Mouse (Mus musculus) heart, embryonic 10.5 days (tissue): ENCODE measurements around the gene Aup1. TPM values are rescaled to one million over a fixed set of nuclear protein-coding genes. Genes with fewer than 3 reads are reported as not detected.

Experiments
- DNase-seq: peaks from one replicate; pipeline ENCODE4 v3.0.0-alpha.2; 2017; ENCODE audit warnings: low spot score
- H3K27ac ChIP-seq: fragments of 300-500 bp; sonication (generic); 2 replicates; pipeline ENCODE4 v1.5.1; 2016; ENCODE audit warnings: mild to moderate bottlenecking
- H3K27me3 ChIP-seq: fragments of 300-500 bp; sonication (generic); 2 replicates; pipeline ENCODE4 v1.6.1; 2016; ENCODE audit warnings: mild to moderate bottlenecking; ENCODE audit not compliant: poor library complexity, insufficient read depth, severe bottlenecking
- H3K36me3 ChIP-seq: fragments of 300-500 bp; sonication (generic); 2 replicates; pipeline ENCODE4 v1.6.1; 2016; ENCODE audit warnings: mild to moderate bottlenecking, moderate library complexity
- H3K4me1 ChIP-seq: fragments of 300-500 bp; sonication (generic); 2 replicates; pipeline ENCODE4 v1.6.1; 2016; ENCODE audit warnings: mild to moderate bottlenecking
- H3K4me3 ChIP-seq: fragments of 300-500 bp; sonication (generic); 2 replicates; pipeline ENCODE4 v1.5.1; 2016; ENCODE audit warnings: mild to moderate bottlenecking, moderate library complexity
- H3K9me3 ChIP-seq: fragments of 300-500 bp; sonication (generic); 2 replicates; pipeline ENCODE4 v1.6.1; 2016; ENCODE audit warnings: mild to moderate bottlenecking, moderate library complexity
- WGBS: fragments of 180-500 bp; shearing (Covaris S2); methylation state at CpG from one replicate; pipeline ENCODE4 v1.1.7; 2016; 5-methylcytosine and 5-hydroxymethylcytosine counted together
- polyA plus RNA-seq: library from polyadenylated mRNA; unstranded; fragments of >200 nt; fragmentation: Nextera tagmentation; extraction: Ambion mirVana; gene quantifications from 2 replicates; pipeline ENCODE4 v1.2.1, GENCODE M21; 2016

Aup1 gene
- 154 and 170 TPM in 2 replicates for polyA plus RNA-seq

GRCm38 (mm10) chr6:83054074-83054851, at the start of gene Aup1:
Gene Aup1 (plus strand): TSS chr6:83054521.
- WGBS = under 1% methylated on average over 64 of the region's 64 CpGs

GRCm38 (mm10) chr6:83004872-83005271, 49.4 kb upstream of the Aup1 start:
- Histone ChIP-seq H3K9me3 (no peaks in the 10 kb centered on the region), H3K27ac (peak overlapping the region; percentile 77), H3K4me1 (peaks cover 17% of the 10 kb centered on the region), H3K27me3 (no peaks in the 10 kb centered on the region), H3K36me3 (no peaks in the 10 kb centered on the region), H3K4me3 (peak overlapping the region; percentile 19; the same call in 1 of the 2 replicates)
- peak; percentile 81 for DNase-seq
- WGBS = 52% methylated on average over 7 of the region's 7 CpGs

More at GRCm38 (mm10) chr6:83054074-83054851, at the start of gene Aup1:
- H3K27ac ChIP-seq = peak within 1 kb of the TSS; percentile 93
- no peaks in the 10 kb centered on the region for H3K9me3 ChIP-seq
- peaks cover 42% of the 10 kb centered on the region for H3K36me3 ChIP-seq
- peaks cover 16% of the 10 kb centered on the region for H3K27me3 ChIP-seq
- H3K4me1 ChIP-seq = peaks cover 29% of the 10 kb centered on the region
- peak within 1 kb of the TSS; percentile 97 for H3K4me3 ChIP-seq
- peak; percentile 99 for DNase-seq

- Histone ChIP-seq H3K27ac (peak overlapping the region; percentile 77), H3K36me3 (no peaks in the 10 kb centered on the region)
- 85% methylated on average over 10 of the region's 10 CpGs for WGBS
These were observed 48.8 kb upstream of the Aup1 start for GRCm38 (mm10) chr6:83005444-83006011.

GRCm38 (mm10) chr6:83006114-83006513, 48.2 kb upstream of the Aup1 start:
- no peaks in the 10 kb centered on the region for H3K36me3 ChIP-seq
- peaks cover 17% of the 10 kb centered on the region for H3K4me1 ChIP-seq
- WGBS = 81% methylated on average over 6 of the region's 6 CpGs
- no peak overlapping the region for H3K4me3 ChIP-seq
- peaks cover 2% of the 10 kb centered on the region; the same call in 1 of the 2 replicates for H3K27me3 ChIP-seq
- H3K9me3 ChIP-seq = no peaks in the 10 kb centered on the region
- no peak overlapping the region for H3K27ac ChIP-seq
- DNase-seq = no peak

More at GRCm38 (mm10) chr6:83005444-83006011, 48.8 kb upstream of the Aup1 start:
- DNase-seq = no peak
- no peaks in the 10 kb centered on the region for H3K9me3 ChIP-seq
- peaks cover 17% of the 10 kb centered on the region for H3K4me1 ChIP-seq
- no peaks in the 10 kb centered on the region for H3K27me3 ChIP-seq
- no peak overlapping the region for H3K4me3 ChIP-seq

- H3K27ac ChIP-seq = no peak overlapping the region
- H3K36me3 ChIP-seq = no peaks in the 10 kb centered on the region
- no peaks in the 10 kb centered on the region for H3K9me3 ChIP-seq
- no peak for DNase-seq
- H3K4me1 ChIP-seq = peaks cover 16% of the 10 kb centered on the region
- H3K4me3 ChIP-seq = no peak overlapping the region
- 44% methylated on average over 3 of the region's 3 CpGs for WGBS
- H3K27me3 ChIP-seq = peaks cover 4% of the 10 kb centered on the region; the same call in 1 of the 2 replicates
These were observed 45.7 kb upstream of the Aup1 start for GRCm38 (mm10) chr6:83008659-83009058.

GRCm38 (mm10) chr6:83010010-83010409, 44.3 kb upstream of the Aup1 start:
- DNase-seq = no peak
- WGBS = 46% methylated on average over 7 of the region's 7 CpGs
- Histone ChIP-seq H3K9me3 (no peaks in the 10 kb centered on the region), H3K27ac (no peak overlapping the region), H3K4me3 (no peak overlapping the region), H3K27me3 (peaks cover 4% of the 10 kb centered on the region; the same call in 1 of the 2 replicates), H3K4me1 (peaks cover 6% of the 10 kb centered on the region), H3K36me3 (no peaks in the 10 kb centered on the region)

GRCm38 (mm10) chr6:83011255-83011654, 43.1 kb upstream of the Aup1 start:
- no peaks in the 10 kb centered on the region for H3K36me3 ChIP-seq
- H3K27me3 ChIP-seq = peaks cover 4% of the 10 kb centered on the region; the same call in 1 of the 2 replicates
- H3K27ac ChIP-seq = no peak overlapping the region
- H3K4me1 ChIP-seq = peaks cover 4% of the 10 kb centered on the region; the same call in 1 of the 2 replicates
- WGBS = 76% methylated on average over 7 of the region's 7 CpGs
- no peaks in the 10 kb centered on the region for H3K9me3 ChIP-seq
- DNase-seq = no peak
- H3K4me3 ChIP-seq = no peak overlapping the region

GRCm38 (mm10) chr6:83011756-83012155, 42.6 kb upstream of the Aup1 start:
- DNase-seq = no peak
- H3K4me1 ChIP-seq = peaks cover 4% of the 10 kb centered on the region; the same call in 1 of the 2 replicates
- 80% methylated on average over 6 of the region's 6 CpGs for WGBS
- no peaks in the 10 kb centered on the region for H3K36me3 ChIP-seq
- H3K4me3 ChIP-seq = no peak overlapping the region
- H3K27me3 ChIP-seq = peaks cover 4% of the 10 kb centered on the region; the same call in 1 of the 2 replicates
- H3K27ac ChIP-seq = no peak overlapping the region
- no peaks in the 10 kb centered on the region for H3K9me3 ChIP-seq

GRCm38 (mm10) chr6:83013444-83013843, 40.9 kb upstream of the Aup1 start:
- WGBS = 80% methylated on average over 5 of the region's 5 CpGs
- no peak for DNase-seq
- Histone ChIP-seq H3K27ac (peak overlapping the region; percentile 54; the same call in 1 of the 2 replicates), H3K4me3 (no peak overlapping the region), H3K27me3 (peaks cover 4% of the 10 kb centered on the region; the same call in 1 of the 2 replicates), H3K9me3 (no peaks in the 10 kb centered on the region), H3K4me1 (peaks cover 8% of the 10 kb centered on the region; the same call in 1 of the 2 replicates), H3K36me3 (no peaks in the 10 kb centered on the region)

- Histone ChIP-seq H3K4me3 (no peak overlapping the region), H3K9me3 (no peaks in the 10 kb centered on the region), H3K4me1 (peaks cover 8% of the 10 kb centered on the region; the same call in 1 of the 2 replicates), H3K27ac (peak overlapping the region; percentile 60; the same call in 1 of the 2 replicates), H3K36me3 (no peaks in the 10 kb centered on the region), H3K27me3 (peaks cover 4% of the 10 kb centered on the region; the same call in 1 of the 2 replicates)
- 41% methylated on average over 12 of the region's 12 CpGs for WGBS
- DNase-seq = peak; percentile 90
These were observed 39.5 kb upstream of the Aup1 start for GRCm38 (mm10) chr6:83014482-83015466.

- Histone ChIP-seq H3K27me3 (peaks cover 4% of the 10 kb centered on the region; the same call in 1 of the 2 replicates), H3K36me3 (no peaks in the 10 kb centered on the region), H3K4me3 (no peak overlapping the region), H3K27ac (no peak overlapping the region; the same call in 1 of the 2 replicates), H3K9me3 (no peaks in the 10 kb centered on the region), H3K4me1 (peaks cover 8% of the 10 kb centered on the region; the same call in 1 of the 2 replicates)
- DNase-seq = no peak
- WGBS = 86% methylated on average over 2 of the region's 2 CpGs
These were observed 38.6 kb upstream of the Aup1 start for GRCm38 (mm10) chr6:83015749-83016148.

GRCm38 (mm10) chr6:83017190-83017589, 37.1 kb upstream of the Aup1 start:
- no peak for DNase-seq
- Histone ChIP-seq H3K36me3 (no peaks in the 10 kb centered on the region), H3K4me1 (peaks cover 8% of the 10 kb centered on the region; the same call in 1 of the 2 replicates), H3K27ac (peak overlapping the region; percentile 47; the same call in 1 of the 2 replicates), H3K4me3 (no peak overlapping the region), H3K27me3 (no peaks in the 10 kb centered on the region), H3K9me3 (no peaks in the 10 kb centered on the region)
- 25% methylated on average over 3 of the region's 3 CpGs for WGBS
